Mouse (Mus musculus) lung, embryonic 14.5 days (tissue): ENCODE results near the gene Palld. TPM values are rescaled to one million over a fixed set of nuclear protein-coding genes. Genes with fewer than 3 reads are reported as not detected.

ENCODE experiments used
- ATAC-seq: fragments of 200-750 bp; cut with Nextera tagmentation; 2 replicates; pipeline ENCODE4 v1.8.0; 2017; ENCODE audit warnings: mild to moderate bottlenecking, moderate TSS enrichment, moderate library complexity; ENCODE audit not compliant: insufficient read depth
- DNase-seq: peaks from one replicate; pipeline ENCODE4 v3.0.0-alpha.2; 2015
- H3K27ac ChIP-seq: fragments of 300-500 bp; sonication (generic); 2 replicates; pipeline ENCODE4 v1.5.1; 2014; ENCODE audit warnings: low read depth, mild to moderate bottlenecking, moderate library complexity
- H3K27me3 ChIP-seq: fragments of 300-500 bp; sonication (generic); 2 replicates; pipeline ENCODE4 v1.6.1; 2014; ENCODE audit warnings: low read length, control low read depth; ENCODE audit not compliant: insufficient read depth
- H3K36me3 ChIP-seq: fragments of 300-500 bp; sonication (generic); 2 replicates; pipeline ENCODE4 v1.6.1; 2014; ENCODE audit warnings: control low read depth; ENCODE audit not compliant: insufficient read depth
- H3K4me1 ChIP-seq: fragments of 300-500 bp; sonication (generic); 2 replicates; pipeline ENCODE4 v1.6.1; 2014; ENCODE audit warnings: antibody characterized with exemption, control low read depth; ENCODE audit not compliant: insufficient read depth
- H3K4me2 ChIP-seq: fragments of 300-500 bp; sonication (generic); 2 replicates; pipeline ENCODE4 v1.6.1; 2014; ENCODE audit warnings: mild to moderate bottlenecking
- H3K4me3 ChIP-seq: fragments of 300-500 bp; sonication (generic); 2 replicates; pipeline ENCODE4 v1.5.1; 2014; ENCODE audit warnings: low read depth, low read length
- H3K9ac ChIP-seq: fragments of 300-500 bp; sonication (generic); 2 replicates; pipeline ENCODE4 v1.6.1; 2014
- H3K9me3 ChIP-seq: fragments of 300-500 bp; sonication (generic); 2 replicates; pipeline ENCODE4 v1.6.1; 2016; ENCODE audit warnings: low read depth, low read length, control low read depth
- CTCF ChIP-seq: IDR thresholded peaks from 2 replicates; pipeline ENCODE4 v1.5.1; 2016; ENCODE audit warnings: antibody characterized with exemption, low read depth
- WGBS: fragments of 180-500 bp; shearing (Covaris S2); extraction: QIAGEN DNeasy Blood & Tissue Kit; methylation state at CpG from one replicate; pipeline ENCODE4 v1.1.7; 2014; 5-methylcytosine and 5-hydroxymethylcytosine counted together
- polyA plus RNA-seq: library from polyadenylated mRNA; unstranded; fragments of >200 nt; fragmentation: Nextera tagmentation; extraction: Ambion mirVana; gene quantifications from 2 replicates; pipeline ENCODE4 v1.2.1, GENCODE M21; 2014

Gene Palld
- polyA plus RNA-seq, 1 experiment from 2014 or later: 85.0 TPM

DNA sequence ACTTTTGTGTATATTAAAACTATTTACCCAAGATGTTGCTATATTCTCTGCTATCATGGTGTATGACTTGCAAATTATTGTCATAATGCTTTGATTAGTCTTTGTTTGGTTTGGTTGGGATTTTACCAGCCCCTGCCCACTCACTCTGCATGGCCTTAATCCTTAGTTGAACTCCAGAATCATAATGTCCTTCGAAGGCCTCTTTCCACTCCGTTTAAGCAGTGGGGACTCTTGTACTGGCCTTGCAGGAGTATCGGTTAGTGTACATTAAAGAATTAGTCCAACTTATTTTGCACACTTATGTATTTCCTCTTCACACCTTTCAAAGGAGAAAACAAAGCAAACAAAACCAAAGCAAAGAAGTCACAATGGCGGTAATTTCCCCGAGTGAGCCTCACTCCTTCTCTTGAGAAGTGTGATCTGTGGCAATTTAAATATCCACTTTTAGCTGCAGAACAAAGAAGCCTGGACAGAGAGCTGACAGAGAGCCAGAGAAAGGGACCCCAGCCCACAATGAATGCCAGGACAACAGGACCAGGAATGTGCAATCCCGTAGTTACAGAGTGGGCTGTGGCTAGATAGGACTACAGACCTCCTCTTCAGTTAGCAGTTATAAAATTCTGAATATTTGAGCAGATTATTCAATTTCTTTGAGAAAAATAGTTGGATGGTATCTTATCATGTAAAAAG lies 1.3 kb downstream of the Palld start:
- H3K9ac ChIP-seq: no peak overlapping the region
- DNase-seq: no peak
- 63% methylated on average over 6 of the region's 6 CpGs for WGBS
- H3K4me1 ChIP-seq: no peaks in the 10 kb centered on the region
- no peak for TF ChIP-seq CTCF
- no peaks in the 10 kb centered on the region for H3K9me3 ChIP-seq
- no peaks in the 10 kb centered on the region for H3K36me3 ChIP-seq
- no peak overlapping the region for H3K27ac ChIP-seq
- no peaks in the 10 kb centered on the region for H3K27me3 ChIP-seq
- no peak overlapping the region for H3K4me2 ChIP-seq
- no peak for ATAC-seq
- no peak overlapping the region for H3K4me3 ChIP-seq

DNA sequence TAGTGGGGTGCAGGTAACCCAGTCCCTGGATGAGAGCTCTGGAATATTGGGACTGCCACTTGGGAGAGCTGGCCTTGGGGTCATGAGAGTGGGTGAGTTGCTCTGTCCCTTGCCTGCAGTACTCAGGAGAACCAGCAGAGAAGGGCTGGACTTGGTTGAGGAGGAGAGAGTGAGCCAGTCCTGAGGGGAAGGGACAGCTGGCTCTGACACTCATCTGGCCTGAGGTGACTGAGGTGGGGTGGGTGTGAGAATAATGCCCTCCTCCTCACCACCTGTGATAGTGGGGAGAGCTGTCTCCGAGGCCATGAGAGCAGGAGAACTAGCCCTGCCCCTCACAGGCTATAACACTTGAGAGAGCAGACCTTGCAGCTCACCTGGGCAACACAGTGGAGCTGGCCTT lies 5.1 kb downstream of the Palld start:
- TF ChIP-seq CTCF: no peak
- Histone ChIP-seq H3K36me3 (no peaks in the 10 kb centered on the region), H3K4me1 (no peaks in the 10 kb centered on the region), H3K9ac (no peak overlapping the region), H3K4me3 (no peak overlapping the region), H3K9me3 (no peaks in the 10 kb centered on the region), H3K4me2 (no peak overlapping the region), H3K27me3 (no peaks in the 10 kb centered on the region), H3K27ac (no peak overlapping the region)
- WGBS: 54% methylated on average over 1 of the region's 1 CpGs
- DNase-seq (no peak), ATAC-seq (no peak)

DNA sequence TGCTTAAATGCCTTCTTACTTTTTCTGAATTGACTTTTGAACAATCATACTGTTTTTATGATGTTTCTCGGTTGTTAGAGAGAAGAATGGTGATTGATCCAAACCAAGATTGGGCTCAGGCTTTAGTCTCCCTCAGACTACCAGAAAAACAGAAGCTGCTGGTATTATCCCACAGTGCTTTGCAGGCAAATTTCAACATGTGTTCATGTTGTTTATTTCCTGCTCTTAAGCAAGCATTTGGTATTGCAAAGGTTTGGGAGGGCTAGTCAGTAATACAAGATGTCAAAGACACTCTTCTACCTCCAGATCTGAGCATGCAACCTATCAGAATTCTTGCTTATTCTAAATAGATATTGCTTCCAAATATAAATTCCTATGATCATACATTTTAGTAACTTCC lies 5.7 kb downstream of the Palld start:
- no peak overlapping the region for H3K4me3 ChIP-seq
- TF ChIP-seq CTCF: no peak
- no peak for ATAC-seq
- 81% methylated on average over 1 of the region's 1 CpGs for WGBS
- H3K36me3 ChIP-seq: no peaks in the 10 kb centered on the region
- no peaks in the 10 kb centered on the region for H3K27me3 ChIP-seq
- no peaks in the 10 kb centered on the region for H3K4me1 ChIP-seq
- H3K9me3 ChIP-seq: no peaks in the 10 kb centered on the region
- no peak overlapping the region for H3K4me2 ChIP-seq
- no peak overlapping the region for H3K27ac ChIP-seq
- no peak overlapping the region for H3K9ac ChIP-seq
- no peak for DNase-seq

DNA sequence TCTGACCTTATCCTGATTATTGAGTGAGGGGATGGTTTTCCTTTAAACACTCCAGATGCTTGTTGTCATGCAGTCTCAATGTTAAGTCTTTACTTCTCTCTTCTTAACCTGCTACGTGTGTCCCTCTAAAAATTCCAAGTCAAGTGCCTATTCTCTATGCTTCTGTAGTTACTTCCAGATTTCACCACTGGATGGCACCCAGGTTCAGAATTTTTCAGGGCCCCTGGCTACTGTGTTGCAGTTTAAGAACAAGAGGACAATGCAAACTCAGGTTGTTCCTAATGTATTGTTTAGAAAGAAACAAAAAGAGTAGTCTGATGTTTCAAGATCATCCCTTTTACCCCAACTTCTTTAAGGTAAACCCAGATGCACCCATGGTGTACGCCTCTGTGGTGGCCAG lies 8.4 kb downstream of the Palld start:
- Histone ChIP-seq H3K36me3 (no peaks in the 10 kb centered on the region), H3K4me1 (no peaks in the 10 kb centered on the region), H3K9me3 (no peaks in the 10 kb centered on the region), H3K27ac (no peak overlapping the region), H3K4me2 (no peak overlapping the region), H3K4me3 (no peak overlapping the region), H3K27me3 (no peaks in the 10 kb centered on the region), H3K9ac (no peak overlapping the region)
- WGBS: 60% methylated on average over 2 of the region's 2 CpGs
- TF ChIP-seq CTCF: peak; percentile 72
- ATAC-seq: peak; percentile 65; the same call in 1 of the 2 replicates
- peak; percentile 84 for DNase-seq

DNA sequence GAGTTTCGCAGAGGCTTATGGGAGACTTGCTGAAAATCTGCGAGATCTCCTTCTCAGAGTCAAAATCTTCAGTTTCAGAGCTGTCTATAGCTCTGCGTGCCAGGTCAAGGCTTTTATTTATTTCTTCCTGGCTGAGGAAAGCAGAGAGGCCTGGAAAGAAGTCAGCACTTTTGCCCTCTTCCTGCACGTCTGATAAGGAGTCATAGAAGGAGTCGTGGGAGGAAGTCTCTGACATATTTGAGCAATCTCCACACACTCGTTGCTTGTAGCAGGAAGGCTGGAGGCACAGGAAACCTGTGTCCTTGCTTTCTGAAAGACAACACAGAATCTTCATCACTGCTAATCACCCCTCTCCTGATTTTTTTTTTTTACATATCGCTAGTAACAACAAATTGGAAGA lies 24.9 kb downstream of the Palld start:
- Histone ChIP-seq H3K9ac (no peak overlapping the region), H3K27me3 (no peaks in the 10 kb centered on the region), H3K4me1 (no peaks in the 10 kb centered on the region), H3K9me3 (no peaks in the 10 kb centered on the region), H3K4me3 (no peak overlapping the region), H3K4me2 (peak overlapping the region; percentile 20), H3K27ac (peak overlapping the region; percentile 24; the same call in 1 of the 2 replicates), H3K36me3 (no peaks in the 10 kb centered on the region)
- TF ChIP-seq CTCF: no peak
- DNase-seq (peak; percentile 32), ATAC-seq (no peak)
- WGBS: 28% methylated on average over 7 of the region's 7 CpGs

DNA sequence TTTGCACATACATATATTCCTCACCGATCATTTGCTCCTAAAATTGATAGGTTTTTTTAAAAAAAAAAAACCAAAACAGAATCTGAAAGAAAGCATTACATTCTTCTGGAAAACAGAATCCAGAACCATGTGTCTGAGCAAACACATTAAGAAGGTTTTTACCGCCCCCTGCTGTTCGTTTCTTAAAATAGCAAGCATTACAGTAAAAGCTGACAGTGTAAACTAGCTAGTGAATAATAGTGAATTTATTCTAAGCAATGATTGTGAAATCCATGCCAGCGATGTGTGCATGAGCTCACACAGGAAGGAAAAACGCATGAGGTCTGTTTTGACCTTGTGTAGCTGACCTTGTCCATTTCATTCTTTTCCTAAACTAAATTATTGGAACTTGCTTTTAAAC lies 27.2 kb downstream of the Palld start:
- Histone ChIP-seq H3K9ac (no peak overlapping the region), H3K27ac (no peak overlapping the region), H3K36me3 (no peaks in the 10 kb centered on the region), H3K4me1 (no peaks in the 10 kb centered on the region), H3K9me3 (no peaks in the 10 kb centered on the region), H3K4me3 (no peak overlapping the region), H3K27me3 (no peaks in the 10 kb centered on the region), H3K4me2 (no peak overlapping the region)
- 5% methylated on average over 5 of the region's 5 CpGs for WGBS
- peak; percentile 77 for TF ChIP-seq CTCF
- DNase-seq (peak; percentile 94), ATAC-seq (peak; percentile 45; the same call in 1 of the 2 replicates)

DNA sequence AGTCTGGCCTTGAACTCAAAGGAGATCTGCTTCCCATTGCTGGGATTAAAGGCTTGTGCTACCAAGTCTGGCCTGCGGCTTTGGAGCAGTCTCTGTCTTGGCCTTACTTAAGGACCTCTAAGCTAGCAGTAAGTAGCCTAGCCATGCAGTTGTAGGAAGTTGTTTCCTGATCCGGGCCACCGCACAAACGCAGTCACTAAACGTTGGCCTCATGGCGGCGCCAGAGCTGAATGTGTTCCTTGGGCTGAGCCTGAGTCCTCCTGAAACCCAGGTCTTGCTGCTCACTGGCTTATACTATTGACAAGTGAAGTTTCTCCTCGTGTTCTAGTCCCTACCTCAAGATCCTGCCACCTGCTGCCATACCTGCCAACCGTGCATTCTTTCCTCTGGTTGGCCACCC lies 28.5 kb downstream of the Palld start:
- Histone ChIP-seq H3K9ac (no peak overlapping the region), H3K27ac (no peak overlapping the region), H3K27me3 (no peaks in the 10 kb centered on the region), H3K36me3 (no peaks in the 10 kb centered on the region), H3K4me1 (no peaks in the 10 kb centered on the region), H3K9me3 (no peaks in the 10 kb centered on the region), H3K4me2 (no peak overlapping the region), H3K4me3 (no peak overlapping the region)
- TF ChIP-seq CTCF: peak; percentile 29
- DNase-seq: peak; percentile 33
- 53% methylated on average over 9 of the region's 9 CpGs for WGBS
- no peak for ATAC-seq
